In genomic region chr5:149015335-149016201, GRCm38 (mm10) we compare ENCODE assay signal across 9 mouse cellular contexts. TPM values are rescaled to one million over a fixed set of nuclear protein-coding genes. Genes with fewer than 3 reads are reported as not detected.
A peak's percentile ranks its signal among the peaks of the same experiment; 100 is the strongest.
DNase-seq lines count a peak whose midpoint lies in the region; ATAC-seq and TF ChIP-seq lines count a peak whose summit lies in the region.
"Had no signal": no experiment of that assay in that cellular context is flagged by ENCODE, and none has a peak within 500 bp of the region (broad histone marks: within the 10 kb centered on the region; RNA-seq: fewer than 3 reads in every experiment).

No protein-coding gene starts in this region.

- H3K36me3 ChIP-seq in spleen, adult 2 months (ENCODE audit: control insufficient read depth, insufficient read depth, low read length) = no peaks in the 10 kb centered on the region
- peaks cover 2% of the 10 kb centered on the region; the same call in 1 of the 2 replicates for H3K36me3 ChIP-seq in liver, adult 2 months (ENCODE audit: control insufficient read depth, insufficient read depth, low read length)
- no peaks in the 10 kb centered on the region for H3K36me3 ChIP-seq in neural tube, embryonic 12.5 days

- H3K4me2 ChIP-seq in neural tube, embryonic 12.5 days (replicated peaks) = peak overlapping the region; percentile 93

- peaks cover 21% of the 10 kb centered on the region for H3K4me1 ChIP-seq in spleen, adult 2 months (ENCODE audit: control insufficient read depth, insufficient read depth, insufficient read length)
- H3K4me1 ChIP-seq in liver, adult 2 months (ENCODE audit: control insufficient read depth, insufficient read depth, low read length) = peaks cover 9% of the 10 kb centered on the region
- H3K4me1 ChIP-seq in neural tube, embryonic 12.5 days = peaks cover 7% of the 10 kb centered on the region

- WGBS in spleen, adult 2 months = 4% methylated on average over 36 of the region's 37 CpGs
- 5% methylated on average over 36 of the region's 37 CpGs for WGBS in liver, adult 2 months
- WGBS in neural tube, embryonic 12.5 days = 3% methylated on average over 37 of the region's 37 CpGs

- intact Hi-C loops in heart, postnatal 36 days (cut with DNase I) = no loop called here

- H3K27me3 ChIP-seq in spleen, adult 2 months (ENCODE audit: control insufficient read depth, insufficient read depth, low read length) = no peaks in the 10 kb centered on the region
- no peaks in the 10 kb centered on the region for H3K27me3 ChIP-seq in liver, adult 2 months (ENCODE audit: control insufficient read depth, insufficient read depth, low read length)
- peaks cover 4% of the 10 kb centered on the region; the same call in 1 of the 2 replicates for H3K27me3 ChIP-seq in neural tube, embryonic 12.5 days (replicated peaks)

- no peak for TF ChIP-seq CTCF in spleen, adult 2 months (IDR thresholded peaks at IDR 0.05; ENCODE audit: extremely low read depth, insufficient read depth, insufficient read length, insufficient replicate concordance)
- no peak for TF ChIP-seq CTCF in liver, adult 2 months (IDR thresholded peaks at IDR 0.05; ENCODE audit: low read depth, low read length)

- H3K27ac ChIP-seq in spleen, adult 2 months (ENCODE audit: insufficient read depth, low read length) = peak overlapping the region; percentile 93
- H3K27ac ChIP-seq in liver, adult 2 months (replicated peaks; ENCODE audit: insufficient read depth, low read depth, low read length) = peak overlapping the region; percentile 29
- H3K27ac ChIP-seq in neural tube, embryonic 12.5 days = no peak overlapping the region

- ATAC-seq in neural tube, embryonic 12.5 days (ENCODE audit: low FRiP score, low read depth) = peak; percentile 70

- TF ChIP-seq POLR2A in spleen, adult 2 months (IDR thresholded peaks at IDR 0.05; ENCODE audit: low read depth, low read length) = peak; percentile 12; the same call in 1 of the 2 replicates
- no peak for TF ChIP-seq POLR2A in liver, adult 2 months (IDR thresholded peaks at IDR 0.05; ENCODE audit: extremely low read depth, insufficient read depth, low read length)

- peak; percentile 60 to 79 for DNase-seq in spleen, adult 2 months (ENCODE audit: low read depth in 1 of 2, low spot score in 2 of 2)
- DNase-seq in spleen, postnatal 14 days (ENCODE audit: low spot score in 2 of 2) = no peak
- DNase-seq in embryo, embryonic 10.5 days (ENCODE audit: low spot score) = peak; percentile 63
- DNase-seq in heart, postnatal 36 days = peak; percentile 18 to 28
- peak; percentile 71 for DNase-seq in liver, adult 2 months (ENCODE audit: extremely low read depth, low read depth, low spot score)
- no peak for DNase-seq in gastrocnemius, adult 8-10 months (ENCODE audit: low spot score in 2 of 2)
- DNase-seq in frontal cortex, postnatal 36 days (ENCODE audit: low spot score in 2 of 2) = no peak

- H3K9ac ChIP-seq in liver, adult 2 months (ENCODE audit: low read depth, low read length) = peak overlapping the region; percentile 80
- H3K9ac ChIP-seq in neural tube, embryonic 12.5 days = peak overlapping the region; percentile 56

- no peaks in the 10 kb centered on the region; the same call in 1 of the 2 replicates for H3K79me2 ChIP-seq in liver, adult 2 months (ENCODE audit: control insufficient read depth, insufficient read depth, low read length)

- H3K4me3 ChIP-seq in spleen, adult 2 months (ENCODE audit: extremely low read depth, insufficient read depth, insufficient read length) = peak overlapping the region; percentile 66
- peak overlapping the region; percentile 60 for H3K4me3 ChIP-seq in liver, adult 2 months (ENCODE audit: insufficient read depth, low read depth, low read length)
- H3K4me3 ChIP-seq in neural tube, embryonic 12.5 days = peak overlapping the region; percentile 45

- H3K9me3 ChIP-seq in neural tube, embryonic 12.5 days = no peaks in the 10 kb centered on the region

RNA-seq across cellular contexts. Expression of gene Gm42791, which starts 20.6 kb away (rescaled TPM):
- polyA plus RNA-seq in spleen, adult 2 months (2012; rRNA removed) = not detected in 2 replicates
- 1 to 10 TPM; 1.1 to 5.5 TPM for total RNA-seq in heart, postnatal 36 days (2021)
- total RNA-seq in liver, adult 2 months (2014; rRNA removed) = not detected in 2 replicates
- polyA plus RNA-seq in liver, adult 2 months (2012; rRNA removed) = not detected in 2 replicates
- 2.6 and 3.6 TPM in 2 replicates for polyA plus RNA-seq in neural tube, embryonic 12.5 days (2016; fragmentation: Nextera tagmentation; extraction: Ambion mirVana)
- 1 to 10 TPM; 2.1 to 2.7 (median 2.5) TPM for total RNA-seq in gastrocnemius, adult 8-10 months (2022)
- polyA plus RNA-seq: gonadal fat pad, adult 2 months had no signal

Comparison
In these comparisons a context has a peak if more than half of its experiments do, and no peak if none do; other contexts are left out.
1. DNase-seq: peak in spleen, adult 2 months (2 of 2), embryo, embryonic 10.5 days (single experiment), heart, postnatal 36 days (2 of 2) and liver, adult 2 months (single experiment); none in spleen, postnatal 14 days (0 of 2), gastrocnemius, adult 8-10 months (0 of 2) and frontal cortex, postnatal 36 days (0 of 2).
2. Peak in every context shown above with its lines, with median percentiles within 50 percentile points of each other: H3K4me3 ChIP-seq.